Mouse (Mus musculus): ENCODE measurements at regions not wholly inside any gene's neighbourhood (a gene's known extent, or its start where the extent isn't known, plus 50 kb on each side); places are given as distances from the start of the nearest gene placed in this dataset.
A peak's percentile ranks its signal among the peaks of the same experiment; 100 is the strongest.

DNA sequence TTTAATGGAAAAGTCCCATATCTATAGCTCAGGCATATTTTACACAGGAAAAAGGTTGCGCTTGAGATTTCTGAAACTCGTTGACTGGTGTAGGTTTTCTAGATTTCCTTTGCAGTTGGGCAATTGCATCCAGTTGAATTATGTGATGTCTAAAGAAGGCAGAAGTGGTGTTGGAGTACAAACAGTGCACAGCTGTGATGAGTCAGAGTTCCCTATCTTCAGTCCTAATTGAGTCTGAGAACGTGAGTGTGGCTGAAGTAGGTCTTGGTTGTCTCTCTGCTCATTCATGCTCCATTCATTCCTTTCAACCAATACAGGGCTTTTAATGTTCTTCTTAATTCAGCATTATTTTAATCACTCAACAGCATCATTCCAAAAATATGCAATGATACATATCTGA, 142.9 kb upstream of the Dpyd start:
- no peak for DNase-seq

DNA sequence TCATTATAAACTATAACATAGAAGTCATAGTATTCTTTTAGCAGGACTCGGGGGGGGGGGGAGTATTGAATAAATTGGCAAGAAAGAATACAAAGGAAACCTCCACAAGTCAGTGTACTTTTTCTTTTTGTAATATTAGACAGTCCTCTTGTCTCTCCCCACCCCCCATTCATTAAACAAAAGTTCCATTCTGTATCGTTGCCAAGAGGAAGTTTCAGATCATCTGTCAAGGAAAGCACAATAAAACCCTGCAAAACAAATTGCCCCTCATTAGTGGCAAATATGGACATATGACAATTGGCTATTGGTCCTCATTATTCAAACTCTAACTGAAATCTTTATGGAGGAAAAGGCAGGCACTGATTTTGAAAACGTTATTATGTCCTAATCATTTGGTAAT, 140.2 kb upstream of the Dpyd start:
- no peak for DNase-seq

DNA sequence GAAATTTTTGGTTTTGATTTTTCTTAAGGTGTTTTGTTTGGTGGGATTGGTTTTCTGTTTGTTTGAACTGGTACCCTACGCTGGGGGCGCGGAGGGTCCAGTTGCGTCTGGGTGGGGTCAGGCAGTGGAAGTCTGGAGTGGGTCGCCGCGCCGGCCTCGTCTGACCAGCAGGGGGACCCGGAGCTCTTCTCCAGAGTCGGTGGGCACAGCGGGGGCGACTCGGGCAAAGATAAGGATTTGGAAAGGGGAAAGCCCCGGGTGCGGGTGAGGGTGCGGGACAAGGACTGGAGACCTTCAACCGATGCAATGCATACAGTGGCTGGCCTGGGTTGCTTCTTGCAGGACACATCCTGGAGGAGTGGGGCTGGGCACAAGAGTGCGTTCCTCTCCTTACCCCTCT, 136.2 kb upstream of the Dpyd start:
- DNase-seq = no peak

DNA sequence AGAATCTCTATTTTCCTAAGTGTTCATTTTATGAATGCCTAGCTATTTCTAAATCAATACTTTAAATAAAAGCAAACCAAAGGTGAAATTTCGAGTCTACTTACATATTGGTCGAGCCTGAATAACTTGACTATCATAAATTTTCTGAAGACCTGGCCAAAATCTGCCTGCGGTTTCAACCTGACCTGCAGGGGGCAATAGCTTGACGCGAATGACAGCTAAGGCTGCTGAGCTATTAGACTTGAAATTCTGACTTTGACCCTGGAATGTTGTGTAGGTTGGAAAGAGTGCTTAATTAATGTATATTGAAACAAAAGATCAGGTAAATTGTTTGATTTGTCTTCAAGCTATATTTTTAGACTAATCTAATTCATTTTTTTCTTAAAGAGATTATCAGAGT, 133.4 kb upstream of the Dpyd start:
- DNase-seq = no peak

DNA sequence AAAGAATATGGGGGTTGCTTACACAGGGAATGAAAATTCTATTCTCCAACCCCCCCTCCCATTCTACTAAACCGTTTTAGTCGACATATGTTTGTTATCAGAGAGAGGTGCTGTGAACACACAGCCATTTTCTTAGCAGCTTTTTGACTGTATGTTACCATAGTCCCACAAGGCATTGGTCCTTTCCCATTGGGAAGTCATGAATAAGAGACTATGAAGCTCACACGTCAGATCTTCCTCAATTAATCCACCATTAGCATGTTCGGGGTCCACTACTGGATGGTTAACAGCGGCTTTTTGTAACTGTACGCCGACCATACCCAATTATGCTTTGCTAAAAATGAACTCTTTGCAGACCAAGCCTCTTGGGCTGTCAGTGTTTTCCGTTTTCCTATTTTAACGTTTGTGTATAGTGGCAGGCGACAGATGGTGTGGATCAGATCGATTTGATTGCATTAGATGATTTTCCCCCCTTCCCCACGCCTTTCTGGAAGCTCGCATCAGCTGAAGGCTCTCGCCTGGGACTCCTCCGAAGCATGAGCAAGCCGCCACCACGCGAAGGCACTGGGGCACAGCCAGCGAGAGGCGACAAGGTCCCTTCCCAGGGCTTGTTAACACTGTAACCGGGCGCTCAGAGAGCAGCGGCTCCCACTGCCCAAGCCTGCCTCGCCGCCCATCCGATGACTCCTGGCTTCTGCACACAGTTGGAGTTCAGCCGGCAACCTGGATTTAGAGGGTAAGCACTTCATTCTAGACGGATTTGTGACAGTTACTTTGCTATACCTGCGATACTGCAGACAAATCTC, 131.9 kb upstream of the Dpyd start:
- no peak for DNase-seq

DNA sequence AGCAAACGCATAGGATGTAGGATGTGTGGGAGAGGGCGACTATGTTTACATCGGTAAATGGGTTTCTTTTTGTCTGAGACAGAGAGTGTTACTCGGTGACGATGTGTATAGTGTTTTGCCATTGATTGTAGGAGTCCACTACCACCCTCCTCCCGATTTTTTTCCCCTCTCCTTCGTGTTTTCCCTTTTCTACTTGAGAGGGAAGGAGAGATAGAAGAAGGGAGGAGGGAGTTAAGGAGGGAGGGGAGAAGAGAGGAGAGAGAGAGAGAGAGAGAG, 131.4 kb upstream of the Dpyd start:
- DNase-seq = no peak

DNA sequence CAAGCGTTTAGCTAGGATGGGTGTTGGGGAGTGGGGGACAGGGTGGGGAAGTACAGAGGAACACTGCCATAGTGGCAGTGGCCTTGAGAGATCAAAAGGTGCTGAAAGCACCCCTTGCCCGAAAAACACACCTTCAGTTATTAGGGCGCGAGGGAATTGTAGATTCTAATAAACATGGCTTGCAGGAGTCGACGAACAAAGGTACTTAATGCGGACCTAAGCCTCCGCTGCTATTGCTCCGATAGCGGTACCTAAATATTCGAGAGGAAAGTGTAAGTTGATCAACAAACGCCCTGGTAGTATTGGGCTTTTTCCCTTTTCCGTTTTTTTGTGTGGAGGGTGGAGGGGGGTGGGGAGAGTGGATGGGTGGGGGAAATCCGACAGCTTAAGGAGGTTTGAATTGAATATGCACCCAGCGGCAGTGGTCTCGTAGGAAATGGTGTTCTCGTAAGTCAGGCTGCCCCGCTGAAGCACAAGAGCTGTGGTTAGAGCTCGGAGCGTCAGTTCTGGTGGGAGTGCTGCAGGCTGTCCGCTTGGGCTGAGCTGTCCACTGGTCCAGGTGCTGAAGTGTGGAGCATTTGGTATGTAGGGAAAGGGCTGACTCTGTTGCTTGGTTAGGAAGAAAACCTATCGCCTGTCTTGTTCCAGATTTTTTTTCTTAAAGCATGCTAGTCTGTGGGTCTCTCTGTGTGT, 130.8 kb upstream of the Dpyd start:
- DNase-seq = peak; percentile 18

DNA sequence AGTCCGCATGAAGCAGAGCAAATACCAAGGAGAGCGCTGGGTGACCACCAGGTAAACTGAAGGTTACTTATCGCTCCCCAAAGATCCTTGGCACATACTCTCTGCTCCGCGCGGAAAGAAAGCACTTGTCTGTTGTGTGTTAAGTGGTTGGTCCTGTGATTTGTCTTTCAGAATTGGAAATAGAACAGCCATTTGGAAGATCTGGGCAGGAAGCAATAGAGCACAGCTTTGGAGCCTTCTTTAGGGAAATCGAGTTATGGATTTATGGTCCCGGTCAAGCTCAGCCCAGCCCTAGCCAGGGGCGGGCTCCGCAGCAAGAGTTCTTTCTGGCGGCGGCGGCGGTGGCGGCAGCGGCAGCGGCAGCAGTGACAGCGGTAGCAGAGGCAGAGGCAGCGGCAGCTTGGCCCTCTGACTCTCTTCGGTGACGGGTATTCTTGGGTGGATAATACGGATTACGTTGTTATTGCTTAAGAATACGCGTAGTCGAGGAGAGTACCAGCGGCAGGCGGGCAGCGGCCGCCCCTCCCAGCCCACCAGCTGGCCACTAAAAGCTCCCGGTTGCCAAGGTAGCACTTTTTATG, 128.4 kb upstream of the Dpyd start:
- DNase-seq = no peak

DNA sequence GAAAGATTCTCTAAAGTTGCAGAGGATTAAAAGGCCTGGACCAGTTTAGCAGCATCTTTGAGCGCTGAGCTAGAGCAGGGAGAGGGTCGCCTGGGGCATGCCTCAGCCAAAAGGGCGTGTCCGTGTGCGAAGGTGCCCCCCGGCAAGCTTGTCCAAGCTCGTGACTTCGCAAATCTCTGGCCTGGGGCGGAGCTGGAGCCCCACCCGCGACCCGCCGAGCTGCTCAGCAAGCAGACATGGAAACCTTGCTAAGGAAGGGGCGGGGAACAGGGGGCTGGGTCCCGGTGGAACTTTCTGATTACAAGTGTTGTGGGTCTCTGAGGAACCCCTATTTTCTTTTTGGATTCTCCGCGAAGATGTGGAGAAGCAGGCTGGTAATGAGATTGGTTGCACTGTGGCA, 127.6 kb upstream of the Dpyd start:
- no peak for DNase-seq

DNA sequence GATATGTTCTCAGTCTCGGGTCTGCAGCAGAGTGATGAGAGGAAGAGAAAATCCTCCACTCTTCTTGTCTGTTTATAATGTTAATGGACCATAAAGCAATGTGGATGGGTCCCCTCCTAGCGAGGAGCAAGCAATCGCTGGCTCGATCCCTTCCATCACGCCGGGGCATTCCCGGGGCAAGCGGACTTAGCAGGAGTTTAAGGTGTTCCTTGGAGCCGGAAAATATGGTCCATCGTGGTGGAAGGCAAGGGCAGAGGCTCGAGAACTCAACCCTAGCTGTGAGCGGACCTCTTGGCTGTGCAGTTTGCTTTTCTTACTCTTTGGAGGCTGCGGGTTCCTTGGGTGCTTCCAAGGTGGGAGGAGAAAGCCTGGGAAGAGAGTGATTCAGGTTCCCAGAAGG, 127.1 kb upstream of the Dpyd start:
- no peak for DNase-seq

DNA sequence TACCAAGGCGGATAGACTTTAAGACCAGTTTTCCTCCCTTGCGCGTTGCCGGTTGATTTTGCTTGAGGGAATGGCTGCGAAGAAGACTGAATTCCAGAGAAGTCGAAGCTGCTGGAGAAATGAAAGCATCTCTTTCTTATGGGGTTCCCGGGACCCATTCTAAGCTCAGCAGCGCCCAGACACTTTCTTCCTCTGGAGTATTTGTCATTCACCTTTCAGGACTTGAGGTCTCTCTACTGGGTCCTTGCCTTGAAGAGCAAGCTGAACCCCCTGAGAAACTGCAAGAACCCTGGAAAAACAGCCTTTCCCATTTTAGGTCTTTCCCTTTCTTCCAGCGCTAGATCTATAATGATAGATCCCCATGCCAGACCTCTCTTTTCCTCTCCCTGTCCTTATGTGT, 126.7 kb upstream of the Dpyd start:
- no peak for DNase-seq

DNA sequence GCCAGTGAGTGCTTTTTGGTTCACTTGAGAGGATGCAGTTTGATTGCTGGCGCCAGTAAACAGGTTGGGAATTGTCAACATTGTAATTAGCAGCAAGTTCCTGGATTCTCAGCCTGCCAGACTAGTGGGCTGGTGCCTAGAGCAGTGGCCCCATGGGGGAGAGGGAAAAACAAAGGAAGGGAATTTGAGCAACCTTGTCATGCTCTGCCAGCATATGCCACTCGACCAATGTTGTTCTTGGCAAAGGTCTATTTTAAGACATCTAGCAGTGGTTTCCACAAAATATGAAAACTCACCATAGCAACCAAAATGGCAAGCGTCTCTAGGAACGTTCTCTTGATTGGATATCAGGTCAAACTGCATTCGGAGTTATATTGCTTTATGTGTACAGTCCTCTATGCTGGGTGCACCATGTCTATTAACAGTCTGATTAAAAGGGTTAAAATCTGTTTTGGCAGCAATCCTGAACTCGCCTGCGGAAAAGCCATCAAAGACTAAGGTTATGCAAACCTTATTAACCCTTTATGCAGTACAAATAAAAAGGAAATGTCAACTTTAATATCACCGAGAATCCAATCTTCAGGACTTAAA, 118.1 kb upstream of the Dpyd start:
- no peak for DNase-seq

DNA sequence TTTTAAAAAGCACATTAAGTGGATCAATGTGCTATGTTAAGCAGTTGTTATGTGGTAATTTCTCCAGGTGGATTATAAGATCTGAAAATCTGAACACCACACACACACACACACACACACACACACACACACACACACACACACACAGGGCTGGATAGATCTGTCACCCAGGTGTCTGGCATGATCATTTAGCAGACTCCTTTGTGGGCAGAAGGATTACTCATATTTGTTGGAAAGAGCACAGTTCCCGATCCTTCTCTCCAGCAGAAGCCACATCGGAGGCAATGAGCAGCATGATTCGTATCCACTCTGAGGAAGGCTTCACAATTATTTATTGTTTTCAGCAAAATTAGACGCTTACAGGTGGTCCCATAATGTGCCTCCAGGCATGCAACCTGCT, 116.6 kb upstream of the Dpyd start:
- no peak for DNase-seq

DNA sequence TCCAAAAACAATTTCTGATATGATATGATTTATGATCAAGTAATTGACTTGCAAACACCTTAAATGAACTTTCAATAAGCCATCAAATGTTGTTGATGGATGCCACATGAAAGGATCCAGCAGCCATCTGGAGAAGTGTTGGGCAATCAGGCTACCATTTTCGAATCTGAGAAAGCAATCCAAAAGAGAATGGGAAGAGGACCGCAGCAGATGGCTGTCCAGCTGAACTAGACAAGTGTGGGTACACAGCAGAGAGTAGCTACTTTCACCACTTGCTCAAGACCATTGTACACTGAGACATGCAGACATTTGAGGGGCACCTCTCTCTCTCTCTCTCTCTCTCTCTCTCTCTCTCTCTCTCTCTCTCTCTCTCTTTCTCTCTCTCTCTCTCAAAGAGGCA, 102.3 kb upstream of the Dpyd start:
- no peak for DNase-seq

DNA sequence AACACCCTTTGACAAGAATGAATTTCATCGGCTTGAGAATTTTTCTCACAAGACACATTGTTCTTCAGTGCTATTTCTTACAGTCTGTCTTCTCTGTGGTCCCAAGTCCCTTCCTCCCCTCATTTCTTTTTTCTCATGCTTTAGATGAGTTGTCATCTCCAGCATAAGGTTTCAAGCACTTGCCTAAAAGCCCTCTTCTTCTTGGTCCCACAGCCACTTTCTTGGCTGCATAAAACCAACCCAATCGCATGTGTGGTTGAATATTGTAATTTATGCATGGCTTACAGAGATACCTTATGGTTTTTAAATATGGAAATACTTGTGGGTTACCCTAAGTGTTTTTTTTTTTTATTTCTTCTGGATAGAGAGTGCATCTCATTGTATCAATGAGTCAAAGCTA, 96.3 kb upstream of the Dpyd start:
- no peak for DNase-seq

DNA sequence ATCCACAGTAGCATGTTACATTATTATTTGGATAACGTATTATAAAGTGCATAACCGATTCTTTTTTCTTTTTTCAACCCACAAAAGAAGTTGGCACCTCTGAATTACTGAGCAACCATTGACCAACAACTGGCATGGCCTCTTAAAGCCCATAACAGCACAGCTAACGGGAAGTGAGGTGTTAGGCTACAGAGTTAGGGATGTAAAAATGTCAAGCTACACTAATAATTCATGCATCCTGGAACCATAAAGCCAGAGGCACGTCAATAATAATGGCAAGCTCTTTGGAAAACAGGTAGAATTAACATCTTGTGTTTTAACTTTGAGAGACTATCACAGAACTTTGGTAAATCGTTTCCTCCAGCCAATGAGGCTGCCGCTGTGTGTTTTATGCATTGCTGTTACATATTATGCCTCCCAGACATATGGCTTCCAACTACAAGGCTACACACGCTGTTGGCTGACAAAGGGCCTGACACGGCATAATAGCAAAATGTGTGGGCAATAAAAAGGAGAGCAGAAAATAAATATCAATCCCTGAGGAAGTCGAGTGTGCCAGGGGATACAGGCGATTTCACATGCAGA, 89.6 kb upstream of the Dpyd start:
- no peak for DNase-seq

DNA sequence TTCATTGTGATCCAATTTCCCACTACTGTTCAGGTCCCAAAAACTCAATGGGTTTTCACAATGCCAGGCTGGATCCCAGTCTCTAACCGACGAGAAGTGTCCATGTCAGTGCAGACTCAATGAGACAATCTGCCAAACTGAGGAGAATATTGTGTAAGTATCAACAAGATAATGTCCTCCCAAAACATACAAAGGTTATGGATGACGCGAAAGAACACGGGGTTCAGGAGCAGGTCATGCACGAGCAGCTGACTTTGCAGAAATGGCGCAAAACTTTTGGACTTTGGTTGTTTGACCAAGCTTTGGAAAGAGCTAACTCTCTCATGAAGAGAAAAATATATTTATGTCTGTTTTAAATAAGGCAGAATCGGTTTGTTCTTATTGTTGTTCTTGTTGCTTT, 83.9 kb upstream of the Dpyd start:
- no peak for DNase-seq

DNA sequence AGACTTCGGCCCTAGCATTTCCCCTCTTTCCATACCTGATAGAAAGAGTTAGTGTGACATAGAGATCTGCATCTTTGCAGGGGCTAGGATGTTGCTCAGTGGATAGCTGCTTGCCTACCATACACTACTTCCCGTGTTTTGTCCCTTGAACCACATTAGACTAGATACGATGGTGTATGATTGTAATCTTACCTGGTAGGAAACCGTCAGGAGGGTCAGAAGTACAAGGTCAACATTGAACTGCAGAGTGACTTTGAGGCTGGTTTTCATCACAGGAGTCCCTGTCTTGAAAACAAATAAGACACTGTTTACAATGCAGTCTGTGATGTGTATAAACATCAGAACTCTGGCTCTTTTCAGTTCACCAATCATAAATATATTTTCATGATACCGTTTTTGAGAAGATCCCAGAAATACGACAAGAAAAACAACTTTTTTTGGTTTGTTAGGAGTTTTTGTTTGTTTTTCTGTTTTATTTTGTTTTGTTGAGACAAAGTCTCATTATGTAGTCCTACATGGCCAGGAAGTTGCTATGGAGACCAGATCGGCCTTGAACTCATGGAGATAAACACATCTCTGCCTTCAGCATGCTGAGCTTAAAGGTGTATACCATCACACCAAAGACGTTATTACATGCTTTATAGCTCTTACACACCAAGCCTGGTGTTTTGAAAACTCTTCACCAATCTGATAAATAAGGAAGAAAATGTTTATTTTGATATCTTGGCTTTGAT, 81.2 kb upstream of the Dpyd start:
- DNase-seq = no peak

DNA sequence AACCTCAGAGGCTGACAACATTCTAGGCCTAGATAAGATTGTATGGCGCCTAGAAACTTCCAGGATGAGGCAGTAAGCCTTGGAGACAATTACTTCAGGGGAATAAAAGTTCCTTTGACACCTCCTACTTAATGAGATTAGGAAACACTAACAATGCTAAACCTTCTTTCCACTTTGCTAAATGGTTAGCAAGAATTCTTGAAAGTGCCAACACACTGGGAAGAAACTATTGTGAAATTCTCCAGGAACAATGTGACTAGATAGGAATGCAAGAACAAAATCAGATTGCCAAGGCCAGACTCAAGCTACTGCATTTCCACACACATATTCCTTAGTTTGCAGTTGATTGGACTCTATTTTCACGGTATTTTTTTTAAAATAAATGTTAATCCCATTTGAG, 76.0 kb upstream of the Dpyd start:
- DNase-seq = no peak

DNA sequence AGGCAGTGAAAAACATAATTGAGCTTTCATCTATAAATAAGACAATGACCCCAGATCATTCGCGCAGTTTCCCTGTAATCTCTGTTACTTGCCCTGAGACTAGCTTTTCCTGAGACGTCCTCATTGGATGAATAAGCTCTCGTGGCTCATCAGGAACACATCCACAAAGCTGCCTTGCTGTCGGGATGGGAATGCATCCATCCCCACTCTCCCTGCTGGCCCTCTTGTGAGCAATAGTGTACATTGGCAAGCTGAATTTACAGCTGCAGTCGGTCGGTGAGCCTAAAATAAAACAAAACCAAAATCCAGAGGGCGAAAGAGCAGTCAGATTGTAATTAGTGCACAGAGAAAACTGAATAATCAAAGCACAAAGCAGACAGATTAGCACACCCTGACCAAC, 74.5 kb upstream of the Dpyd start:
- no peak for DNase-seq

DNA sequence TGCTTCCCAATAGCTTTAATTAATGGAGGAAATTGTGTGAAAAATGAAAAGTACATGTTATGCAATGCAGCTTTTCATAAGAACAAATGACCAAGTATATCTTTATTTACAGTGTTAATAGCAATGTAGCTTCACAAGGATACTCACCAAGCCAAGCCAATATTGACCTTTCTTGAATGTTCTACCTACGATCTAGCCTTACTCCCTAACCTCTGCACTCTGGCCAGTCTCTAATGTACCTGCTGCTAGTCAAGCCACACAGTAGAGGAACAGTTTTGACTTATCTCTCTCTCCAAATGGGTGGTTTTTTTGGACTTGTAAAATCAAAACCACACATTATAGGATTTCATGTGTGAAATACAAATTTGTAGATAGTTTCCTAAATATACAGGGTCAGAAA, 70.8 kb upstream of the Dpyd start:
- no peak for DNase-seq

DNA sequence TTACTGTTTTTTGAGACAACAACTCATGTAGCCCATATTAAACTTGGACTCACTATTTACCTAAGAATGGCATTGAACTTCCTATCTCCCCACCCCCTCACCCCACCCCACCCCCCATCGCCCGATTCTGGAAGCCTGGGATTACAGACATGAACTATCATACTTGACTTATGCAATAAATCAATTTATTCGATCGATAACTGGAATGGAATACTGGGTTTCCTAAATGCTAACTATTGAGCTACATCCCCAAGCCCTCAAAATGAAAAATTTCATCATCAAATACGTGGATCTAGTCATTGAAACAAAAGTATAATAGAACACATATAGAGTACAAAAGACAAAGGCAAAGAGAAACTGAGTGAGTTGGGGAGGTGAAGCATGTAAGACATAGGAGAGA, 70.1 kb upstream of the Dpyd start:
- no peak for DNase-seq

DNA sequence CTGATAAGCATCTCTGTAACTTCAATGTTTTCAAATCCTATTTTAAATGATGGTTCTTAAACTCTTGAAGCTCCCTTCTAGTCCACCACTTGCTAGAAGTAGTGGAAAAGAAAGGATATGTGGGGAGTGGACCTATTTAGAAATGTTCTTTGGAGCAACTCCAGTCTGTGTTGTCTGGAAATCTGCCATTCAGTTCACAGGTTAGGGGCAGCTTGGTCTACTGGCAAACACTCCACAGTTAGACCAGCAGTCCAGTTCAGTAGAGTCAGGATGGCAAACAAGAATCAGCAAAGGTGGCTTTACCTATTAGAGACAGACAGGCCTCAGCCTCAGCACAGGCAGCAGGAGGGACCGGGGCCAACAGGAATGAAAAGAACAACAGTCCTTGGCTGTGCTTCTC, 67.3 kb upstream of the Dpyd start:
- DNase-seq = no peak
